Comparison of ENCODE assay signal across 22 mouse cellular contexts in genomic region chr8:111834011-111834410, GRCm38 (mm10). TPM values are rescaled to one million over a fixed set of nuclear protein-coding genes. Genes with fewer than 3 reads are reported as not detected.
DNase-seq lines count a peak whose midpoint lies in the region; ATAC-seq and TF ChIP-seq lines count a peak whose summit lies in the region.
"Had no signal": no experiment of that assay in that cellular context is flagged by ENCODE, and none has a peak within 500 bp of the region (broad histone marks: within the 10 kb centered on the region; RNA-seq: fewer than 3 reads in every experiment).

No protein-coding gene starts in this region.

- intact Hi-C loops in gastrocnemius, postnatal 14 days (cut with DNase I; ENCODE audit: low total_unique reads) = no loop called here

- H3K36me3 ChIP-seq in heart, embryonic 15.5 days = peaks cover 19% of the 10 kb centered on the region
- H3K36me3 ChIP-seq in kidney, postnatal 0 days (ENCODE audit: insufficient read depth, low read length) = peaks cover 20% of the 10 kb centered on the region; the same call in 1 of the 2 replicates
- H3K36me3 ChIP-seq in stomach, embryonic 15.5 days = peaks cover 18% of the 10 kb centered on the region; the same call in 1 of the 2 replicates

- no peaks in the 10 kb centered on the region for H3K9me3 ChIP-seq in heart, embryonic 15.5 days (replicated peaks)
- no peaks in the 10 kb centered on the region for H3K9me3 ChIP-seq in kidney, postnatal 0 days (replicated peaks; ENCODE audit: low read length)
- no peaks in the 10 kb centered on the region for H3K9me3 ChIP-seq in stomach, embryonic 15.5 days
- H3K9me3 ChIP-seq: forebrain, embryonic 12.5 days; hindbrain, embryonic 12.5 days; limb, embryonic 10.5 days had no signal

- TF ChIP-seq CTCF in kidney, postnatal 0 days (IDR thresholded peaks at IDR 0.05; ENCODE audit: low read depth) = peak; percentile 53

- H3K4me2 ChIP-seq in heart, embryonic 15.5 days = no peak overlapping the region
- H3K4me2 ChIP-seq in kidney, postnatal 0 days (ENCODE audit: low read length) = no peak overlapping the region
- H3K4me2 ChIP-seq in stomach, embryonic 15.5 days = no peak overlapping the region
- H3K4me2 ChIP-seq: forebrain, embryonic 12.5 days; hindbrain, embryonic 12.5 days had no signal

- no peak for ATAC-seq in heart, embryonic 15.5 days (replicated peaks; ENCODE audit: insufficient number of reproducible peaks, insufficient read depth, low FRiP score, low read depth)
- ATAC-seq in kidney, postnatal 0 days (replicated peaks; ENCODE audit: low FRiP score, low read depth) = 0 out of 2 replicates have a peak, but pooled peaks have one; percentile 36
- no peak for ATAC-seq in stomach, embryonic 15.5 days (ENCODE audit: insufficient read depth, low FRiP score, low read depth)
- ATAC-seq: liver, postnatal 0 days; midbrain, embryonic 16.5 days had no signal

- H3K4me1 ChIP-seq in heart, embryonic 15.5 days (replicated peaks) = peaks cover 12% of the 10 kb centered on the region
- H3K4me1 ChIP-seq in kidney, postnatal 0 days (replicated peaks; ENCODE audit: insufficient read depth, low read length) = peaks cover 11% of the 10 kb centered on the region
- 0 out of 2 replicates have a peak, but pooled peaks cover 4% of the 10 kb centered on the region for H3K4me1 ChIP-seq in stomach, embryonic 15.5 days
- H3K4me1 ChIP-seq: forebrain, embryonic 12.5 days; hindbrain, embryonic 12.5 days had no signal

- peak; percentile 28 for DNase-seq in gastrocnemius, postnatal 14 days
- no peak for DNase-seq in gastrocnemius, postnatal 25 days
- DNase-seq in heart, postnatal 4 days = no peak
- peak; percentile 58 for DNase-seq in kidney, postnatal 0 days (ENCODE audit: low spot score)
- DNase-seq in kidney, postnatal 10 days = no peak
- no peak for DNase-seq in urinary bladder, postnatal 14 days (ENCODE audit: low spot score)
- DNase-seq: adrenal gland, postnatal 25 days; cerebellum, adult 18-20 months; cerebellum, postnatal 36 days; kidney, postnatal 25 days; layer of hippocampus, adult 9-11 months; liver, postnatal 0 days; lung, postnatal 14 days; right cerebral cortex, postnatal 14 days had no signal

- H3K27me3 ChIP-seq in heart, embryonic 15.5 days = no peaks in the 10 kb centered on the region
- no peaks in the 10 kb centered on the region for H3K27me3 ChIP-seq in kidney, postnatal 0 days (ENCODE audit: insufficient read depth, low read length)
- H3K27me3 ChIP-seq in stomach, embryonic 15.5 days (replicated peaks) = no peaks in the 10 kb centered on the region
- H3K27me3 ChIP-seq: CH12.LX; forebrain, embryonic 12.5 days; hindbrain, embryonic 12.5 days had no signal

- peak overlapping the region; percentile 46; the same call in 1 of the 2 replicates for H3K27ac ChIP-seq in heart, embryonic 15.5 days
- peak overlapping the region; percentile 19; the same call in 1 of the 2 replicates for H3K27ac ChIP-seq in kidney, postnatal 0 days
- H3K27ac ChIP-seq in stomach, embryonic 15.5 days = 0 out of 2 replicates have a peak overlapping the region, but pooled peaks have one; percentile 21
- H3K27ac ChIP-seq: forebrain, embryonic 12.5 days; hindbrain, embryonic 12.5 days; left cerebral cortex, adult 2 months; limb, embryonic 10.5 days had no signal

- H3K4me3 ChIP-seq in heart, embryonic 15.5 days = no peak overlapping the region
- no peak overlapping the region for H3K4me3 ChIP-seq in kidney, postnatal 0 days (replicated peaks; ENCODE audit: low read depth, low read length)
- H3K4me3 ChIP-seq in stomach, embryonic 15.5 days (replicated peaks) = no peak overlapping the region
- H3K4me3 ChIP-seq: forebrain, embryonic 12.5 days; hindbrain, embryonic 12.5 days; left cerebral cortex, adult 2 months; limb, embryonic 10.5 days had no signal

- no peak overlapping the region for H3K9ac ChIP-seq in heart, embryonic 15.5 days
- H3K9ac ChIP-seq in kidney, postnatal 0 days (ENCODE audit: low read depth, low read length) = no peak overlapping the region
- no peak overlapping the region for H3K9ac ChIP-seq in stomach, embryonic 15.5 days
- H3K9ac ChIP-seq: forebrain, embryonic 12.5 days; hindbrain, embryonic 12.5 days; liver, postnatal 0 days had no signal

- WGBS in heart, embryonic 15.5 days = 46% methylated on average over 6 of the region's 6 CpGs
- 20% methylated on average over 6 of the region's 6 CpGs for WGBS in kidney, postnatal 0 days
- WGBS in stomach, embryonic 15.5 days = 59% methylated on average over 6 of the region's 6 CpGs

RNA-seq across cellular contexts. Expression of gene Cfdp1, which starts 20.1 kb away (rescaled TPM):
- 10 to 100 TPM; 21.5 to 30.1 TPM for total RNA-seq in gastrocnemius, postnatal 14 days (2021)
- 10 to 100 TPM; 18.1 to 21.4 TPM for total RNA-seq in gastrocnemius, postnatal 25 days (2021)
- polyA plus RNA-seq in heart, embryonic 15.5 days (2015; fragmentation: Nextera tagmentation; extraction: Ambion mirVana) = 117 and 122 TPM in 2 replicates
- 10 to 100 TPM; 54.4 to 60.3 TPM for total RNA-seq in heart, postnatal 4 days (2021)
- 180 and 183 TPM in 2 replicates for polyA plus RNA-seq in kidney, postnatal 0 days (2015; fragmentation: Nextera tagmentation; extraction: Ambion mirVana)
- polyA plus RNA-seq in stomach, embryonic 15.5 days (2015; fragmentation: Nextera tagmentation; extraction: Ambion mirVana) = 195 and 208 TPM in 2 replicates

RNA-seq across cellular contexts. Expression of gene Tmem170, which starts 42.5 kb away (rescaled TPM):
- 1 to 10 TPM; 1.6 TPM for total RNA-seq in gastrocnemius, postnatal 14 days (2021)
- total RNA-seq in gastrocnemius, postnatal 25 days (2021) = 1 to 10 TPM; 1.5 to 1.6 TPM
- 3.8 and 4.4 TPM in 2 replicates for polyA plus RNA-seq in heart, embryonic 15.5 days (2015; fragmentation: Nextera tagmentation; extraction: Ambion mirVana)
- total RNA-seq in heart, postnatal 4 days (2021) = 1 to 10 TPM; 2.8 to 2.9 TPM
- polyA plus RNA-seq in kidney, postnatal 0 days (2015; fragmentation: Nextera tagmentation; extraction: Ambion mirVana) = 15.1 and 15.8 TPM in 2 replicates
- 12.8 and 13.3 TPM in 2 replicates for polyA plus RNA-seq in stomach, embryonic 15.5 days (2015; fragmentation: Nextera tagmentation; extraction: Ambion mirVana)

Comparison
In these comparisons a context has a peak if more than half of its experiments do, and no peak if none do; other contexts are left out.
1. DNase-seq: peak in gastrocnemius, postnatal 14 days (single experiment) and kidney, postnatal 0 days (single experiment); none in gastrocnemius, postnatal 25 days (single experiment), heart, postnatal 4 days (single experiment), kidney, postnatal 10 days (single experiment) and urinary bladder, postnatal 14 days (single experiment).
2. Peak in every context shown above with its lines, with median percentiles within 50 percentile points of each other: H3K27ac ChIP-seq.